ENCODE assay signal across 29 mouse cellular contexts in genomic region chr9:54683814-54684605, GRCm38 (mm10). TPM values are rescaled to one million over a fixed set of nuclear protein-coding genes. Genes with fewer than 3 reads are reported as not detected.
"Had no signal": no experiment of that assay in that cellular context is flagged by ENCODE, and none has a peak within 500 bp of the region (broad histone marks: within the 10 kb centered on the region; RNA-seq: fewer than 3 reads in every experiment).

No protein-coding gene starts in this region.

- H3K4me1 ChIP-seq: heart, embryonic 10.5 days; limb, embryonic 10.5 days; limb, embryonic 12.5 days; liver, embryonic 13.5 days; liver, embryonic 15.5 days had no signal

- H3K27me3 ChIP-seq: heart, embryonic 13.5 days; heart, embryonic 15.5 days; hindbrain, embryonic 13.5 days; hindbrain, embryonic 15.5 days; kidney, embryonic 15.5 days; limb, embryonic 12.5 days had no signal

- H3K9me3 ChIP-seq: heart, embryonic 10.5 days; heart, embryonic 13.5 days; heart, embryonic 15.5 days; hindbrain, embryonic 13.5 days; hindbrain, embryonic 15.5 days; kidney, embryonic 15.5 days; limb, embryonic 10.5 days; limb, embryonic 12.5 days; liver, embryonic 13.5 days; liver, embryonic 15.5 days had no signal

- H3K36me3 ChIP-seq: heart, embryonic 10.5 days; heart, embryonic 13.5 days; heart, embryonic 15.5 days; hindbrain, embryonic 13.5 days; hindbrain, embryonic 15.5 days; kidney, embryonic 15.5 days; limb, embryonic 10.5 days; limb, embryonic 12.5 days; liver, embryonic 13.5 days; liver, embryonic 15.5 days had no signal

- DNase-seq: gastrocnemius, adult 2 months; gastrocnemius, postnatal 10 days; gastrocnemius, postnatal 25 days; heart, adult 18-20 months; heart, postnatal 14 days; heart, postnatal 36 days; kidney, adult 11 months; kidney, adult 2 months; kidney, adult 9 months; kidney, postnatal 25 days; kidney, postnatal 4 days; liver; liver, embryonic 13.5 days; liver, postnatal 0 days had no signal

- ATAC-seq: hindbrain, postnatal 0 days; intestine, embryonic 16.5 days; liver, postnatal 0 days had no signal

- H3K4me2 ChIP-seq: heart, embryonic 13.5 days; heart, embryonic 15.5 days; hindbrain, embryonic 13.5 days; hindbrain, embryonic 15.5 days; kidney, embryonic 15.5 days; limb, embryonic 12.5 days; liver, embryonic 11.5 days; liver, embryonic 13.5 days; liver, embryonic 15.5 days had no signal

- H3K4me3 ChIP-seq: gastrocnemius, adult 2 months; heart, embryonic 10.5 days; heart, embryonic 13.5 days; heart, embryonic 15.5 days; hindbrain, embryonic 13.5 days; hindbrain, embryonic 15.5 days; kidney, embryonic 15.5 days; layer of hippocampus, adult 2 months; limb, embryonic 10.5 days; limb, embryonic 12.5 days; liver, embryonic 13.5 days; liver, embryonic 15.5 days had no signal

- H3K9ac ChIP-seq: heart, embryonic 13.5 days; heart, embryonic 15.5 days; hindbrain, embryonic 13.5 days; hindbrain, embryonic 15.5 days; kidney, embryonic 15.5 days; limb, embryonic 12.5 days; liver, embryonic 13.5 days; liver, embryonic 15.5 days; liver, postnatal 0 days had no signal

- H3K27ac ChIP-seq: gastrocnemius, adult 2 months; heart, embryonic 10.5 days; heart, embryonic 13.5 days; heart, embryonic 15.5 days; hindbrain, embryonic 13.5 days; hindbrain, embryonic 15.5 days; hindbrain, postnatal 0 days; kidney, embryonic 15.5 days; kidney, postnatal 0 days; layer of hippocampus, adult 2 months; limb, embryonic 10.5 days; limb, embryonic 12.5 days; liver, embryonic 13.5 days; liver, embryonic 15.5 days had no signal

RNA-seq across cellular contexts. Expression of gene Acsbg1, which starts 22.3 kb away (rescaled TPM):
- total RNA-seq: hematopoietic stem cell, adult 5-6 weeks had no signal
- polyA plus RNA-seq: heart, embryonic 15.5 days had no signal
